Mouse (Mus musculus) intestine, embryonic 16.5 days (tissue): ENCODE measurements at regions not wholly inside any gene's neighbourhood (a gene's known extent, or its start where the extent isn't known, plus 50 kb on each side); places are given as distances from the start of the nearest gene placed in this dataset.

Experiments used
- ATAC-seq: fragments of 200-750 bp; cut with Nextera tagmentation; 2 replicates; pipeline ENCODE4 v1.8.0; 2017; ENCODE audit warnings: moderate TSS enrichment, moderate library complexity
- H3K27ac ChIP-seq: fragments of 300-500 bp; sonication (generic); 2 replicates; pipeline ENCODE4 v1.5.1; 2014; ENCODE audit warnings: mild to moderate bottlenecking, low read length
- H3K27me3 ChIP-seq: fragments of 300-500 bp; sonication (generic); replicated peaks from 2 replicates; pipeline ENCODE4 v1.6.1; 2014; ENCODE audit warnings: low read length, control low read depth, mixed read lengths; ENCODE audit not compliant: control insufficient read depth, insufficient read depth
- H3K36me3 ChIP-seq: fragments of 300-500 bp; sonication (generic); 2 replicates; pipeline ENCODE4 v1.6.1; 2014; ENCODE audit warnings: low read length, control low read depth; ENCODE audit not compliant: control insufficient read depth, insufficient read depth
- H3K4me1 ChIP-seq: fragments of 300-500 bp; sonication (generic); 2 replicates; pipeline ENCODE4 v1.6.1; 2014; ENCODE audit warnings: low read length, control low read depth, mixed read lengths; ENCODE audit not compliant: control insufficient read depth, insufficient read depth
- H3K4me2 ChIP-seq: fragments of 300-500 bp; sonication (generic); 2 replicates; pipeline ENCODE4 v1.6.1; 2014; ENCODE audit warnings: low read depth, low read length, control low read depth
- H3K4me3 ChIP-seq: fragments of 300-500 bp; sonication (generic); 2 replicates; pipeline ENCODE4 v1.5.1; 2014; ENCODE audit warnings: mild to moderate bottlenecking, low read length
- H3K9ac ChIP-seq: fragments of 300-500 bp; sonication (generic); 2 replicates; pipeline ENCODE4 v1.6.1; 2014; ENCODE audit warnings: low read depth, low read length
- H3K9me3 ChIP-seq: fragments of 300-500 bp; sonication (generic); 2 replicates; pipeline ENCODE4 v1.6.1; 2016; ENCODE audit warnings: low read length, control low read depth; ENCODE audit not compliant: control insufficient read depth
- WGBS: fragments of 180-500 bp; shearing (Covaris S2); extraction: QIAGEN DNeasy Blood & Tissue Kit; methylation state at CpG from one replicate; pipeline ENCODE4 v1.1.7; 2014; 5-methylcytosine and 5-hydroxymethylcytosine counted together

DNA sequence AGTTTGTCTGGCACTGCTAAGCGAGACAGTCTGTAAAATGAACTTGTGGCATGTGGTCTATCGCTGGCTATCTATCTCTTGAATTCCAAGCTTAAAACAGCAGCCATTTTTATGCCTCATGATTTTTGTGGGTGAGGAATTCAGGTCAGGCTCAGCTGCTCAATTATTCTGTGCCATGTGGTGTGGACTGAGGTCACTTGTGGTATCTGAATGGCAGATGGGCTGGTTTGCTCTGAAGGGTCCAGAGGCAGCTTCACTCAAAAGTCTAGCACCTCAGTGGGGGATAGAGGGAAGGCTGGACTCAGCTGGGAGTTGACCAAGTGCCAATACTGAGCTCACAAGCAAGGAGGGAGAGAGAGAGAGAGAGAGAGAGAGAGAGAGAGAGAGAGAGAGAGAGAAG is 69.3 kb upstream of the Dnah5 start:
- Histone ChIP-seq H3K4me1 (no peaks in the 10 kb centered on the region), H3K9me3 (no peaks in the 10 kb centered on the region), H3K9ac (no peak overlapping the region), H3K36me3 (no peaks in the 10 kb centered on the region), H3K27ac (no peak overlapping the region), H3K4me3 (no peak overlapping the region), H3K27me3 (no peaks in the 10 kb centered on the region), H3K4me2 (no peak overlapping the region)
- no peak for ATAC-seq
- 59% methylated on average over 2 of the region's 2 CpGs for WGBS

DNA sequence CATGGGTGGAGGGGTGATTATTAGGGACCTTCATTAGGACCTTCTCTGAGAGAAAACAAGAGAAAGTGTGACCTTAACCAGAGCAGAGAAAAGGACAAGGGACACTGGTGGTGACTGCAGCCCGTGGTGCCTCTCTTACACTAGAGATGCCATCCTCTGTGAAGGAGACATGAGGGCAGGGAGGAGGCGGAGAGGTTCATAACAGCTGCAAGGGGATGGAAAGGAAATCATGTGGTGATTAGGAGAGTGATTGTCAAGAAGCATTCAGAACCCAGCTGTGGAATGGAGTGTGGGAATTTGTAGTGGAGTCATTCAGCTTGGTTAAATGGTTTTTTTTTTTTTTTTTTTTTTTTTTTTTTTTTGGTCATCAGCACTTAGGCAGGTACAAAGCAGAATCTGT is 64.7 kb upstream of the Dnah5 start:
- no peak for ATAC-seq
- no peak overlapping the region for H3K4me2 ChIP-seq
- no peak overlapping the region for H3K9ac ChIP-seq
- no peaks in the 10 kb centered on the region for H3K27me3 ChIP-seq
- H3K27ac ChIP-seq: no peak overlapping the region
- no peaks in the 10 kb centered on the region for H3K9me3 ChIP-seq
- H3K4me3 ChIP-seq: no peak overlapping the region
- H3K4me1 ChIP-seq: no peaks in the 10 kb centered on the region
- H3K36me3 ChIP-seq: no peaks in the 10 kb centered on the region
- WGBS: 83% methylated on average over 2 of the region's 2 CpGs

DNA sequence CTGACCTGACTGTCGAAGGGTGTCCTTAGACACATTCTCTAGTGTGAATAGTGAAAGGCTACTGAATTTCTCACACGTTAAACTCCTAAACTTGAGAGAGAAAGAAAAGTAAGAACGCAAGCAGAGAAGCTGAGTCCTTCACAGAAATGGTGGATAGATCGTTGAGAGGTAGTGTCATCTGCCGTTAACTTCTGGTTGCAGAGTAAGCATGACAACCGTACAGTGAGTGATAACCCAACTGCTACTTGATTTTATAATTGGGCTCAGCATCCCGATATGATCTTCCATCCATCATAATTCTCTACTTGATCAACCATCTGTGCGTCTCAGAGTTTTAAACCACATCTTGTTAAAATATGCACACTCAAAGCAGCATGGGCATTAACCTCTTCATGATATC is 63.3 kb upstream of the Dnah5 start:
- Histone ChIP-seq H3K9me3 (no peaks in the 10 kb centered on the region), H3K4me1 (no peaks in the 10 kb centered on the region), H3K27me3 (no peaks in the 10 kb centered on the region), H3K4me3 (no peak overlapping the region), H3K9ac (no peak overlapping the region), H3K36me3 (no peaks in the 10 kb centered on the region), H3K27ac (no peak overlapping the region), H3K4me2 (no peak overlapping the region)
- no peak for ATAC-seq
- WGBS: 94% methylated on average over 8 of the region's 8 CpGs

DNA sequence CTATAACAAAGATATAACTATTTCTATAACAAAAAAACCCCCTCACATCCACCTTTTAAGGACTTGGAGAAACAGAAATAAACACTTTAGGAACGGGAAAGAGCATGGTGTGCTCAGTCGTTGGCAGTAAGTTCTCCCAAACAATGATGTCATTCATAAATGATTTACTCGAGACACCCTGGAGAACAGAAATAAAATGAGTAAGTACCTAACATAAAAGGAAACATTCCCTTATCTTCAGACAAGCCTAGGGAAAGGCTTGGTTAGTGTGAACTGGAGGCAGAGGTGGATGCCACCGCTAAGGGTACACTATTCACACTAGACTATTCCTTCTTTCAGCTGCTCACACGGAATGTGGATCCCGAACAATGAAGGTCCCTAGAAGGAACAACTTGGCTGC is 62.2 kb upstream of the Dnah5 start:
- no peak overlapping the region for H3K27ac ChIP-seq
- no peaks in the 10 kb centered on the region for H3K4me1 ChIP-seq
- H3K4me2 ChIP-seq: no peak overlapping the region
- no peak overlapping the region for H3K4me3 ChIP-seq
- H3K9me3 ChIP-seq: no peaks in the 10 kb centered on the region
- no peaks in the 10 kb centered on the region for H3K36me3 ChIP-seq
- no peak overlapping the region for H3K9ac ChIP-seq
- peak; percentile 80 for ATAC-seq
- no peaks in the 10 kb centered on the region for H3K27me3 ChIP-seq
- WGBS: 36% methylated on average over 6 of the region's 6 CpGs

DNA sequence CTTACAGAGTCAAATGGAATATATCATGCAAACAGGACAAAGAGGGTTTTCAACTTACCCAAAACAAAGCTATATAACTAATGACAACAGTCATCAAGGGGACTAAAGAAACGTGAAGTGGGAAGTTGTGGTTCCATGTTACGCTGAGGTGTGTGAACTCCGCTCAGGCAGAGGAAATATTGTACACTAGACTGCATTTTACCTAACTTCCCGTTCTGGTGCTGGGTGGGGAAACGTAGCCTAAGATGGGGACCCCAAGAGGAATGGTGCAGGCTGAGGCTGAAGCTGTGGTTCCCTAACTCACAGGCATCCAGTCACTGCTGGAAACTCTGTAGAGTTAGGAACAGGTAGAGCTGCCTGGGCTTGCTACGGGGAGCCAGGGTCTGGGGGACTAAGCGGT is 59.3 kb upstream of the Dnah5 start:
- no peaks in the 10 kb centered on the region for H3K27me3 ChIP-seq
- no peaks in the 10 kb centered on the region for H3K36me3 ChIP-seq
- H3K9me3 ChIP-seq: no peaks in the 10 kb centered on the region
- H3K4me3 ChIP-seq: no peak overlapping the region
- WGBS: 86% methylated on average over 7 of the region's 7 CpGs
- H3K9ac ChIP-seq: no peak overlapping the region
- no peak overlapping the region for H3K27ac ChIP-seq
- ATAC-seq: no peak
- no peaks in the 10 kb centered on the region for H3K4me1 ChIP-seq
- H3K4me2 ChIP-seq: no peak overlapping the region

DNA sequence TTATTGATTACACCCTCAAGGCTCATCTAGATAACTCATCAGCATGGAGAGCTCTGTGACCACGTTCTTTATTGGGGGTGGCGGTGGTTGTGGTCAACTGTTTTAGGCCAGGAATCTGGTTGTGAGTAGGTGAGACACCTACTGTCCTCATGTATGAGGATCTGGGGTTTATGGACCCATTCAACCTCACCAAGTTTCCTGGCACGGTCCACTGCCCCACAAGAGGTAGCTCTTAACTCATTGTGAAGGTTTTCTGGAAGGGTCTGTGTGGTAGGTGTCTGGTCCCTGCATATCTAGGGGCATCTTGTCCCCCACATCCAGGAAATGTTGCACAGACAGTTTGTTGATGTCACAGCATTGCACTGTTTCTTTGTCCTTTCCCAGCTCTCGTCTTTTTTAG is 58.7 kb upstream of the Dnah5 start:
- ATAC-seq: no peak
- Histone ChIP-seq H3K9me3 (no peaks in the 10 kb centered on the region), H3K9ac (no peak overlapping the region), H3K4me3 (no peak overlapping the region), H3K27me3 (no peaks in the 10 kb centered on the region), H3K36me3 (no peaks in the 10 kb centered on the region), H3K4me2 (no peak overlapping the region), H3K27ac (no peak overlapping the region), H3K4me1 (no peaks in the 10 kb centered on the region)
- 84% methylated on average over 4 of the region's 4 CpGs for WGBS

DNA sequence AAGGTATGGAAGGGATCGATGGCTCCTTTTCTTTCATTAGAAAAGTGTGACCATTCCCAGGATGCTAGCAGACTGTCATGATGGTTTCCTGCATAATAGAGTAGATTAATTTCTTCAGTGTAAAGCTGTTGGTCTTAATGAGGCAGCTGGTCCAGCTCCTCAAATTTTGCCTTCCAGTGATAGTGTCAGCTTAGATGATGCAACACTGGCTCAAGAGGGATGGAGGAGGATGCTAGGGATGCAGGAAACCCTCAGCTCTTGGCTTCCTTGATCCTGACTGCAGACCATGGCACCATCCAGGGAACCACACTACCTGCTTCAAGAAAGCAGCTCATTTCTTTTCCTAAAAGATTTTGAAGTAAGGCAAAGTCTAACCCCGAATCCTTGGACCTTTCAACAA is 51.9 kb upstream of the Dnah5 start:
- Histone ChIP-seq H3K4me2 (no peak overlapping the region), H3K27ac (no peak overlapping the region), H3K4me3 (no peak overlapping the region), H3K36me3 (no peaks in the 10 kb centered on the region), H3K27me3 (no peaks in the 10 kb centered on the region), H3K9ac (no peak overlapping the region), H3K4me1 (peaks cover 7% of the 10 kb centered on the region; the same call in 1 of the 2 replicates), H3K9me3 (no peaks in the 10 kb centered on the region)
- WGBS: 89% methylated on average over 2 of the region's 2 CpGs
- no peak for ATAC-seq
